Mouse (Mus musculus): ENCODE results near the gene Osr1. TPM values are rescaled to one million over a fixed set of nuclear protein-coding genes. Genes with fewer than 3 reads are reported as not detected.

Osr1 gene
- total and polyA plus RNA-seq, 2 experiments from 2014 or later: 3.1 to 28.1 TPM

- no peak for DNase-seq (ENCODE audit: low spot score)
- TF ChIP-seq CTCF (IDR thresholded peaks at IDR 0.05; ENCODE audit: low read depth) (no peak), EP300 (IDR thresholded peaks at IDR 0.05; ENCODE audit: low read depth) (no peak)
- Histone ChIP-seq H3K27me3 (ENCODE audit: control insufficient read depth, insufficient read depth, low read length) (peaks cover 95% of the 10 kb centered on the region), H3K4me1 (ENCODE audit: control insufficient read depth, insufficient read depth) (no peaks in the 10 kb centered on the region; the same call in 1 of the 2 replicates), H3K9me3 (replicated peaks; ENCODE audit: control insufficient read depth, low read length) (no peaks in the 10 kb centered on the region), H3K27ac (ENCODE audit: low read depth) (no peak overlapping the region), H3K36me3 (replicated peaks; ENCODE audit: control insufficient read depth, insufficient read depth, low read length) (no peaks in the 10 kb centered on the region), H3K4me3 (ENCODE audit: low read depth, low read length) (no peak overlapping the region), H3K9ac (replicated peaks; ENCODE audit: low read depth, low read length) (no peak overlapping the region), H3K4me2 (ENCODE audit: low read depth, low read length) (no peak overlapping the region)
- no peak for ATAC-seq (ENCODE audit: insufficient read depth, low read depth)
- 52% methylated on average over 2 of the region's 2 CpGs for WGBS
Observed at GRCm38 (mm10) chr12:9577610-9578009, 7.7 kb downstream of the Osr1 start.

GRCm38 (mm10) chr12:9578591-9578990 lies 8.7 kb downstream of the Osr1 start:
- no peak for TF ChIP-seq CTCF (IDR thresholded peaks at IDR 0.05; ENCODE audit: low read depth)
- TF ChIP-seq EP300 (IDR thresholded peaks at IDR 0.05; ENCODE audit: low read depth): no peak
- WGBS: 21% methylated on average over 4 of the region's 4 CpGs
- no peak overlapping the region for H3K4me2 ChIP-seq (ENCODE audit: low read depth, low read length)

GRCm38 (mm10) chr12:9579301-9580030 lies 9.6 kb downstream of the Osr1 start:
- WGBS: 9% methylated on average over 31 of the region's 31 CpGs

More at GRCm38 (mm10) chr12:9578591-9578990, 8.7 kb downstream of the Osr1 start:
- Histone ChIP-seq H3K9me3 (replicated peaks; ENCODE audit: control insufficient read depth, low read length) (no peaks in the 10 kb centered on the region), H3K9ac (replicated peaks; ENCODE audit: low read depth, low read length) (no peak overlapping the region), H3K27me3 (ENCODE audit: control insufficient read depth, insufficient read depth, low read length) (peaks cover 95% of the 10 kb centered on the region), H3K27ac (ENCODE audit: low read depth) (no peak overlapping the region), H3K4me3 (ENCODE audit: low read depth, low read length) (no peak overlapping the region), H3K4me1 (ENCODE audit: control insufficient read depth, insufficient read depth) (no peaks in the 10 kb centered on the region; the same call in 1 of the 2 replicates), H3K36me3 (replicated peaks; ENCODE audit: control insufficient read depth, insufficient read depth, low read length) (no peaks in the 10 kb centered on the region)
- DNase-seq (ENCODE audit: low spot score) (no peak), ATAC-seq (ENCODE audit: insufficient read depth, low read depth) (no peak)

GRCm38 (mm10) chr12:9580041-9580905 lies 10.4 kb downstream of the Osr1 start:
- Histone ChIP-seq H3K36me3 (replicated peaks; ENCODE audit: control insufficient read depth, insufficient read depth, low read length) (no peaks in the 10 kb centered on the region), H3K4me1 (ENCODE audit: control insufficient read depth, insufficient read depth) (peaks cover 3% of the 10 kb centered on the region; the same call in 1 of the 2 replicates), H3K27ac (ENCODE audit: low read depth) (no peak overlapping the region), H3K9ac (replicated peaks; ENCODE audit: low read depth, low read length) (no peak overlapping the region), H3K27me3 (ENCODE audit: control insufficient read depth, insufficient read depth, low read length) (peaks cover 89% of the 10 kb centered on the region), H3K4me2 (ENCODE audit: low read depth, low read length) (peak overlapping the region; percentile 50), H3K4me3 (ENCODE audit: low read depth, low read length) (peak overlapping the region; percentile 27), H3K9me3 (replicated peaks; ENCODE audit: control insufficient read depth, low read length) (no peaks in the 10 kb centered on the region)
- WGBS: 6% methylated on average over 33 of the region's 33 CpGs
- TF ChIP-seq EP300 (IDR thresholded peaks at IDR 0.05; ENCODE audit: low read depth): no peak
- no peak for ATAC-seq (ENCODE audit: insufficient read depth, low read depth)
- DNase-seq (ENCODE audit: low spot score): no peak

More at GRCm38 (mm10) chr12:9579301-9580030, 9.6 kb downstream of the Osr1 start:
- Histone ChIP-seq H3K4me1 (ENCODE audit: control insufficient read depth, insufficient read depth) (no peaks in the 10 kb centered on the region; the same call in 1 of the 2 replicates), H3K27ac (ENCODE audit: low read depth) (no peak overlapping the region), H3K4me3 (ENCODE audit: low read depth, low read length) (no peak overlapping the region), H3K9me3 (replicated peaks; ENCODE audit: control insufficient read depth, low read length) (no peaks in the 10 kb centered on the region), H3K27me3 (ENCODE audit: control insufficient read depth, insufficient read depth, low read length) (peaks cover 94% of the 10 kb centered on the region), H3K36me3 (replicated peaks; ENCODE audit: control insufficient read depth, insufficient read depth, low read length) (no peaks in the 10 kb centered on the region), H3K4me2 (ENCODE audit: low read depth, low read length) (0 out of 2 replicates have a peak overlapping the region, but pooled peaks have one; percentile 13), H3K9ac (replicated peaks; ENCODE audit: low read depth, low read length) (no peak overlapping the region)
- DNase-seq (ENCODE audit: low spot score): no peak
- ATAC-seq (ENCODE audit: insufficient read depth, low read depth): no peak
- TF ChIP-seq CTCF (IDR thresholded peaks at IDR 0.05; ENCODE audit: low read depth) (no peak), EP300 (IDR thresholded peaks at IDR 0.05; ENCODE audit: low read depth) (no peak)

GRCm38 (mm10) chr12:9581011-9581410 lies 11.1 kb downstream of the Osr1 start:
- ATAC-seq (ENCODE audit: insufficient read depth, low read depth): no peak

More at GRCm38 (mm10) chr12:9581011-9581410, 11.1 kb downstream of the Osr1 start:
- 2% methylated on average over 30 of the region's 30 CpGs for WGBS
- H3K4me2 ChIP-seq (ENCODE audit: low read depth, low read length): peak overlapping the region; percentile 50
- H3K27ac ChIP-seq (ENCODE audit: low read depth): no peak overlapping the region
- no peak overlapping the region for H3K9ac ChIP-seq (replicated peaks; ENCODE audit: low read depth, low read length)
- H3K27me3 ChIP-seq (ENCODE audit: control insufficient read depth, insufficient read depth, low read length): peaks cover 82% of the 10 kb centered on the region
- no peaks in the 10 kb centered on the region for H3K9me3 ChIP-seq (replicated peaks; ENCODE audit: control insufficient read depth, low read length)
- TF ChIP-seq EP300 (IDR thresholded peaks at IDR 0.05; ENCODE audit: low read depth): no peak
- TF ChIP-seq CTCF (IDR thresholded peaks at IDR 0.05; ENCODE audit: low read depth): no peak
- H3K36me3 ChIP-seq (replicated peaks; ENCODE audit: control insufficient read depth, insufficient read depth, low read length): no peaks in the 10 kb centered on the region
- peaks cover 3% of the 10 kb centered on the region; the same call in 1 of the 2 replicates for H3K4me1 ChIP-seq (ENCODE audit: control insufficient read depth, insufficient read depth)
- no peak for DNase-seq (ENCODE audit: low spot score)
- peak overlapping the region; percentile 27 for H3K4me3 ChIP-seq (ENCODE audit: low read depth, low read length)
